Mouse (Mus musculus): Measurements from ENCODE around the gene Wap.

Gene Wap

DNA sequence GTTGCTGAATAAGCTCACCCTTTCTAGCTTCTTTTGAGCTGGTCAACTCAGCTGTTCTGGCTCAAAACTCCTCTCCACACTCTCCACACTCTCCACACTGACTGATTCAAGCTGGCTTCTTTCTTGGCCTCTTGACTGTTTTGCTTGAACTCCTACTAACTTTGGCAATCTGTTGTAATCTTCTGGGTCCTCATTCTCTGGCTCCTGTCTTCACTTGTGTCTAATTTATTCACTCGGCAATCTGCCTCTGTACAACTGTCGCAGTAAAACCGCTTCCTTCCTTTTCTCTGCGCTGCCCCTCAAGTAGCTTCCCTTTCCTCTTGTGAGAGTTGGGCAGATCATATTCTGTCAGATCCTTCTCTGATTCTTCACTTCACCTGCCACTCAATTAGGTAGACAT, 10.7 kb downstream of the Wap start:
- in situ Hi-C loops (cut with MboI): no loop called here

- in situ Hi-C loops (cut with MboI): no loop called here
Measured at GRCm38 (mm10) chr11:6626388-6626772, 12.1 kb downstream of the Wap start.

- in situ Hi-C loops (cut with MboI): no loop called here
Measured at GRCm38 (mm10) chr11:6625478-6626387, 12.7 kb downstream of the Wap start, which contains the start of gene Tbrg4. Gene Tbrg4 (minus strand): TSS chr11:6626067.

- in situ Hi-C loops (cut with MboI): no loop called here
Measured at GRCm38 (mm10) chr11:6624619-6625382, 13.6 kb downstream of the Wap start.

DNA sequence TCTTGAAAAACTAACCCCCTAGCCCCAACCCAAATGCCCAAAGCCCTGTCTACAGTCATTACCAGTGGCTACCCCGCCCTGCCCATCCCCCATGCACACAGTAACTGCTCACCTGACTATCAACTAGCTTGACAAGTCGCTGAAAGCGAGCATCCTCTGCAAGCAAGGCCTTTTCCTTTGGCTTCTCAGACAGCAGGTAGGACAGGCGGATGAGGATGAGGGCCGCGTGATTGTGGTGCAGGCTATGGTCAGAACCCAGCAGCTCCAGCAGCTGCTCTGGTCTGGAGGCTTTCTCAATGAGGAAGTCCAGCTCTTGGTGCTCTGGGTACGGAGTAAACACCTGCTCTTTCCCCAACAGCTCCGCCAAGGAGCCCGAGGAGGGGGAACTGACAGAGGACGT, 14.7 kb downstream of the Wap start:
- in situ Hi-C loops (cut with MboI): no loop called here

DNA sequence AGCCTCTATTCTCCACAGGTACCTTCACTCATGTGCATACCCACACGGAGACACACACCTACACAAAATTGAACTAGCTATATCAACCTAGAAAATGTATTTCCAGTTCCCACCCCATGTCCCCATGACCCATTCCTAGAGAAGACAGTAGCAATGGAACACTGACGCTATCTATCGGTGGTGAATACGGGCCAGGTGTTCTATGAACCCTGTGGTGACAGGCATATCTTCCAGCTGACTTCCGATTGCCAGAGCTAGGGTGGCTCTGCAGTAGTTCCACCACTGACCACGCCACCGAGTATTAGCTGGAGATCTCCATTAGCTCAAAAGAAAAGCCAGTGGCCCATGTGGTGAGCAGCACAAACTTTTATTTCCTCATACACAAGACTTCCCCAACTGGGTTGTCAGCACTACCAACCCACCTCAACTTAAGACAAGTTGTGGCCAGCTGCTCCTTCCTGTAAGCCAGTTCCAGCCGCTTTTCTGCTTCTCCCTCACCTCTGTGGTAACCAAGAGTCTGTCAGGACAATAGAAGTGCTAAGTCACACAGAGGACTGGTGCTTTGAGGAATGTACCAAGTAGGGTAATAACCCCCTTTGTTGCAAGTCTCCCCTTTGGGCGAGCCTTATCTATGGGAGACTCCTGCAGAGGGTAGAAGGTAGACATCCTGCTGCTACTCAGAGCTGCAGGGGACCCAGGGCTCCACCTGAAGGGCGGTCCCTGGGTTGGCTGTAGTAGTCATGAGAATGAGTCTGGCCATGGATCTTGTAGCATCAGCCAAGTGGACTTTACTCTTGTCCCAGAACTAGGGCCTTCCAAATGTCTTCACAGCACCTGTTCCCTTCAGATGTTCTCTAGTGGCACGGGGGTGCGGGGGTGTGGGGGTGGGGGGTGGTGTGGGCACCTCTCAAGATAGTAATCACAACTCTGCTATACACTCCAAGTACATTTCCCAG, 22.9 kb downstream of the Wap start:
- in situ Hi-C loops (cut with MboI): no loop called here

DNA sequence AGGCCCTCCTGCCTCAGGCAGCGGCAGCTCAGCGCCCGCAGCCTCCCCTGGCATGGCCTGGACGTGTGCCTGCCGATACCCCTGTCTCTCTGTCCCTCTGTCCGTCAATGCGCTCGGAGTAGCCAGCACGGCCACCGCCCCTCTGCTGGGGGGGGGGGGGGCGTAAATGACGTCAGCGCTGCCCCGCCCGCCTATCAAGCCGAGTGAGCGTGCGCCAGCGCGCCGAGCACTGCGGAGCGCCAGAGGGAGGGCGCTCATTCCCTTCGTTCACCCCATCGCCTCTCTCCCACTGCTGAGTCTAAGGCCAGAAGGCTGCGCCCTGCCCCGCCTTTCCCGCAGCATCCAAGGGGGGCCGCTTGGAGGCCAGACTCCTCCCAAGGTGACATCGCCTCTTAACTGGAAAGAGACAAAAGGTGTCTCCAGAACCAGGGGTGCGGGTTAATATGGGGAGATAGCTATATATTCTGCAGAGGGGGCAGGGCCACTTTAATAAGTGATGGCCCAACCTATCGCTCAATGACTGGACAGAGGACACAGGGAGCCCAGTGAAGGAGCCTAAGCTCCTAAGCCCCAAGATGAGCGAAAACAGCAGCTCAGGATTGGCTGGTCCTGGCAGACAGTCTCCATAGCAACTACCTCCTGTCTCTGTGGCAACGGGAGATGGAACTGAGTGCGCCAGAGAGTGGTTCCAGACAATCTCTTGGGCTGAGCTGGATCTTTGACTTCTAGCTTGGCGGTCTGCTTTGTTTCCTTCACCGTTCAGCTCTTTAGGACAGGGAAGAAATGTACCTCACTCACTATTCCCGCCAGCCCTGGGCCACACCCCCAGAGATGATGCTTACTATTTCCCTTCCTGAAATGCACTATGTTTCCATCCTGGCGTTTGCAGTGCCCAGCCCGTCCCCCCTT, 32.7 kb downstream of the Wap start, which contains the start of gene Nacad:
Gene Nacad (minus strand): TSS at position 563 of the 909 bp plus-strand sequence.
- in situ Hi-C loops (cut with MboI): no loop called here

- in situ Hi-C loops (cut with MboI): no loop called here
Measured at GRCm38 (mm10) chr11:6605021-6605481, 33.4 kb downstream of the Wap start.

- in situ Hi-C loops (cut with MboI): no loop called here
Measured at GRCm38 (mm10) chr11:6604604-6604936, 33.9 kb downstream of the Wap start.

- in situ Hi-C loops (cut with MboI): no loop called here
Measured at GRCm38 (mm10) chr11:6603887-6604603, 34.4 kb downstream of the Wap start.

DNA sequence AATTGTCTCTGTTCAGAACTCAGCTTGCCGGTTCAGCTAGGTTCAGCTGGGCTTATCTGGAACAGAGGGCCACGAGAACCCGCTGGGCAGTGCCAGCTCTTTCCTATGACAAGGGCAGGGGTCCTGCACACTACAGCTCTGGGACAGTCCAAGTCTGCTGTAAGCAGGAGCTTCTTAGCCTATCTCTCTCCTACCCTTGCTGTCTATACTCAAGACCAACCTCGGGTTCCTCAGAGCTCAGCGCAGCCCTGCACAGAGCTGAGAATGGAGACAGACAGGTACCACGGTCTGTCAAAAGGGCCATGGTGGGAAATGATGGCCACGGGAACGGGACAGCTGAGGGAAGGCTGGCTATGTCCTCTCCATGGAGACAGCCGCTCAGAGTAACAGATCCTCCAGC, 35.2 kb downstream of the Wap start:
- in situ Hi-C loops (cut with MboI): no loop called here

DNA sequence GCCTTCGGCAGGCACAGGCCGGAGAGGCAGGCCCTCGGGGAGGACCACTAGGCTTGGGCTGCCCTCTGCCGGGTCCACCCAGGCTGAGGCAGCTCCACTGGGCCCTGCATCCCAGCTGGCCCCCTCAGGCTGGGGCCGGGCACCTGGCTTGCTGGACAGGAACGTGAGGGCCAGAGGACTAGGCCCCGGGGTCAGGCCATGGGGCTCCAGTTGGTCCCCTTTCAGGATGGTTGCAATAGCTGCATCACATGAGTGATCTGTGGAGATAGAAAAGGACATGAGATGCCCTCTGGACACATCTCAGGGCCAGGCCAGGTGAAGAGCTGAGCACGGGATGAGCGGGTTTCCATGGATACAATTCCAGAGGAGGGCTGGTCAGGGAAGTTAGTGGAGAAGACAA, 35.8 kb downstream of the Wap start:
- in situ Hi-C loops (cut with MboI): no loop called here

GRCm38 (mm10) chr11:6601649-6602480, 36.6 kb downstream of the Wap start:
- in situ Hi-C loops (cut with MboI): no loop called here

GRCm38 (mm10) chr11:6600284-6600944, 38.0 kb downstream of the Wap start:
- in situ Hi-C loops (cut with MboI): no loop called here

DNA sequence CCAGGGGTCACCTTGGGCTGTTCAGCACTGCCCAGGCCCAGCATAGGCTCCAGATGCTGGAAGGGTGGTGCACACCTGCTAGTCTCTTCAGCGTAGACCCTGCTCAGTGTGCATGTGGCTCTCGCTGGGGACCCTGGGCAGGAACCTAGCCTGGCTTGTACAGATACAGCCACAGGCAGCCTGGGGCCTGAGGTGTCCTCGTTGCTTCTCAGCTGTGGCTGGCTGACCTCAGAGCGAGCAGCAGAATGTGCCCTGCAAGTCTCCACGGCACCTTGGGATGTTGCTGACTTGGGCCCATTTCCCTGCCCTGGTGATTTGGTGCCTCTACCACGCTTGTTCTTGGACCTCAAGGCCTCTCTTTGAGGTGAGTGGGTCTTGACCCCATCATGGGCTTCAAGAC, 38.6 kb downstream of the Wap start:
- in situ Hi-C loops (cut with MboI): no loop called here

GRCm38 (mm10) chr11:6599011-6599681, 39.3 kb downstream of the Wap start:
- in situ Hi-C loops (cut with MboI): no loop called here

- in situ Hi-C loops (cut with MboI): no loop called here
Measured at GRCm38 (mm10) chr11:6598191-6598889, 40.1 kb downstream of the Wap start.

All from mature B cell (primary cell).